Mouse (Mus musculus) cortical plate, adult 2 months (tissue): ENCODE data around the gene Lefty2.

Experiments
- CTCF ChIP-seq: fragments of 200-500 bp; IDR thresholded peaks from 2 replicates; pipeline ENCODE4 v1.5.1; 2011; ENCODE audit warnings: mild to moderate bottlenecking, control low read depth, low read length; ENCODE audit not compliant: insufficient read depth; ENCODE audit errors: extremely low read depth
- POLR2A ChIP-seq: fragments of 200-500 bp; IDR thresholded peaks from 2 replicates; pipeline ENCODE4 v1.6.1; 2011; ENCODE audit warnings: mild to moderate bottlenecking, low read length, control low read depth; ENCODE audit not compliant: insufficient read depth; ENCODE audit errors: extremely low read depth

DNA sequence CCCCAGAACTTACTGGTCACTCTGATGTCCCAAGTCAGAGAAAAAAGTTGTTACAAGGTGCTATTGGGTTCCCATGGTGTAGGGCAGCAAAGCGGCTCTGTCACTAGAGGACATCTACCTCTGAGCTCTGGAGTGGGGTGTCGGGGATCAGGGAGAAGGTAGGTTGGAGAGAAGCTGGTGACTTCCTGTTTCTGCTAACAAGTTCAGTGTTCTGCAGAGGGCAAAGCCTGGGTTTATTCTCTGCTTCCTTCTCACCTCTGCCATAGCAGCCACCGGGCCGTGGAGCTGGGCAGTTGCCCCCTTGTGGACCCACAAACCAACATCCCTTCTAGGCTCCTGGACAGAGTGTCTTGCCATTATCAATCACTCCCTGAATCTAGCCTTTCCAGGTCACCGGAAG lies 19.9 kb downstream of the Lefty2 start:
- TF ChIP-seq CTCF: no peak
- no peak for TF ChIP-seq POLR2A
